Mouse (Mus musculus) embryo, embryonic 11 days (tissue): ENCODE data around the gene Pm20d2.

Experiments used
- DNase-seq: peaks from one replicate; pipeline ENCODE4 v3.0.0-alpha.2; 2015

The Pm20d2 gene

DNA sequence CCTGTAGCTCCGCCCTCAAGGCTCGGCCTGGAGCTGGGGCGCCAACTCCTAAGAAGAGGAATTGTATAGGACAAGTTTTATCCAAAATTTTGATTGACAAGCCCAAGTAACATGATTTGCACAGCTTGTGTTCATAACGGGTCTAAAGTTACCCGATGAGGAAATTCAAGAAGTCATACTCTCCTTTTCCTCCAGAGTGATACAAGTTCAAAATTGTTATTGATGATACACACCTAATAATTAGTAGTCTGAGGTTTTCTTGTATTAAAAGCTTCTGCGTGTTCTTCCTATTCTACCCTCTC, at the start of gene Pm20d2:
Gene Pm20d2, minus strand, starts transcription at position 3 of the 302 bp plus-strand sequence.
- no peak for DNase-seq

- DNase-seq: no peak
Observed at GRCm38 (mm10) chr4:33230881-33231280, 41.3 kb upstream of the Pm20d2 start.

GRCm38 (mm10) chr4:33229639-33230038, 40.1 kb upstream of the Pm20d2 start:
- no peak for DNase-seq

DNA sequence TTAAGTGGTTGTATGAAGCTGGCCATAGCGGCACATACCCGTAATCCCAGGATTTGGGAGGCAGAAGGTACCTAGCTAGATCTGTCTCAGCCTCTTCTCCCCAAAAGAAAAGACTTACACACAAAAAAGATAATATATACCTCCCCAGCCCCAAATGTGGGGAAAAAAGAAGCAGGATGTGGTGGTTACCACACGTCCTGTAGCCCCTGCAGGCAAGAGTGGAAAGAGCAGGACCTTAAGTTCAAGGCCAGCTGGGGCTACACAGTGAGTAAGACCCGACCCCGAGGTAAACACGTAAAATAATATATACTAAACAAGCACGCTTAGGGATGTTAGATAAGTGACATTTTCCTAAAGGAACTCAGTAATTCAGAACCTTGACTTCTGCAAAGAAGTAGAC, 37.6 kb upstream of the Pm20d2 start:
- no peak for DNase-seq

DNA sequence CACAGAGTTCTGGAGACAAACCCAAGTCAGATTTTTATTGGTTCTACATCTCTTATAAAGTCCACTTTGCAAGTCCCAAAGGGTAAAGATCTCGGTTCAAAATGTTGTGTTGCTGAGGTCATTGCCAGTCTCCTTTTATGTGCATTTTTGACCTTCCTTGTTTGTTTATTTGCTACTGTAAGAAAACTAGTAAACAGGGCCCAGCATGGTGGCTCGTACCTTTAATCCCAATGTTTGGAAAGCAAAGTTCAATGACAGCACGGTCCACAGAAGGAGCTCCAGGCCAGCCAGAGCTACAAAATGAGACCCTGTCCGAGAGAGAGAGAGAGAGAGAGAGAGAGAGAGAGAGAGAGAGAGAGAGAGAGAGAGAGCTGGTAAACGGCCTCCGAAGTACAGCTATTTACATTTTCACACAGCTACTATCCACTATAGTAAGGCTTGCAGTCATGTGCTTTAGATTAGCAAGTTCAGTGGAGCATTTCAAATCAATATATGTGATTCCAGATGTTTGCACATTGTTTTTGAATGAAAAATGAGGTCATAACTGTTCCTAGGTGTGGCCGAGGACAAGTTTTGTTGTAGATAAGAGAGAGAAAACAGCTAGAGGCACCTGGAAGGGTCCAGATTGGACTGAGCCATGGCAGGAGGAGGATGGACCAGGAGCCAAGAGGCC, 34.6 kb upstream of the Pm20d2 start:
- DNase-seq: no peak

- no peak for DNase-seq
Observed at GRCm38 (mm10) chr4:33221847-33222246, 32.3 kb upstream of the Pm20d2 start.

DNA sequence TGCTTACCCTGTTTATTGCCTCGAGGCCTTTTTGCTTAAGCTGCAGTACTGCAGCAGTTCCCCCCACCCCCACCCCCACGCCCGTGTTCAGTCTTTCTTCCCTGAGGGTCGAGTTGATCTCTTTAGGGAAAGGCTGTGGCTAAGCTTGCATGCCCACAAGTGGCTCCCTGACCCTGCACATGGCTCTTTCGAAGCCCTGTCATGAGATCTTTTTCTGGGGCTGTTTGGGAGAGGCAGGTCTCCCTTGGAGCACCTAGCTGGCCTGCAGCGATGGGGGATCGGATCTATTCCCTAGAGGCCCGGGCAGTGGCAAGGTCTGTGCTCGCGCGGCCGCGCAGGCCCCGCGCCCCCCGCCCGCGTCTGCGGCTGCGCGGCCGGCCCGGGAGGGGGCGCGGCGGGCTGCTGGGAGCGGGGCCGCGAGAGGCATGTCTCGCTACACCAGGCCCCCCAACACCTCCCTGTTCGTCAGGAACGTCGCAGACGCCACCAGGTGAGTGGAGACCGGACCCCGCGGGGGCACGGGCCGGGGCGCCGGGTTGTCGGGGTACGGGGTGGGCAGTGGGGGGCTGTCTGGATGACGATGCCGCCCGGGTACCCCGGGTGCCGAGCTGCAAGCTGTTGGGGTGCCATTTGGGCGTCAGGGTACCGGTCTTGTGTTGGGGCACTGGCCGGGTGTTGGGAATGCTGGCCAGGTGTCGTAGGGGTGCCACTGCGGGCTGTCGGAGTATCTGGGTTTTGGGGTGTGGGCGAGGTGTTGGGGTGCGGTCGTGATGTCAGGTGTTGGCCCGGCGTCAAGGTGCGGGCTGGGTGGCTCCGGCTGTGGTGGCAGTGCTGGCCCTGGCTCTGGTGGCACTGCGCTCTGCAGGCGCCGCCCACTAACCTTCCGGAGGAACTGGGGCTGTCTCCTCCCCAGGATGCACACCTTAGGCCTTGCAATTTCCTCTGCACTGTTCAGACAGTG, 19.6 kb upstream of the Pm20d2 start, which contains the start of gene Srsf12:
Gene Srsf12, plus strand, starts transcription at position 111 of the 961 bp plus-strand sequence.
- DNase-seq: peak; percentile 72

- no peak for DNase-seq
Observed at GRCm38 (mm10) chr4:33207551-33207950, 18.0 kb upstream of the Pm20d2 start.

DNA sequence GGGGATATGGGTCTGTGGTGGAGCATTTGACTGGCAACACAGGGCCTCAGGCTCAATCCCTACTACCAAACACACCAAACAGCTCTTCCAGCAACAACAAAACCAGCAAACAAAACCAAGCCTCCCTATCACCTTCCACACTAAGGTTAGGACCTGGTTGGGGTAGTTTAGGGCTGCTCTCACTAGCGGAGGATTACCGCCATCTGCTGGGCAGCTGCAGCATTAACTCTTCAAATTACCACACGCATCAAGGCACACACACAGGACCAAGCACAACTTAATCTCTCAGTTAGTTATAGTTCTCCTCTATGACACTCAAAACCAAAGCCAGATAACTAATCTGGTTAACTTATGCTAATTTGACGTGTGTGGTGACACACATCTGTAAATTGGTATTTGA, 15.1 kb upstream of the Pm20d2 start:
- peak; percentile 69 for DNase-seq

GRCm38 (mm10) chr4:33198117-33198516, 8.6 kb upstream of the Pm20d2 start:
- DNase-seq: no peak

DNA sequence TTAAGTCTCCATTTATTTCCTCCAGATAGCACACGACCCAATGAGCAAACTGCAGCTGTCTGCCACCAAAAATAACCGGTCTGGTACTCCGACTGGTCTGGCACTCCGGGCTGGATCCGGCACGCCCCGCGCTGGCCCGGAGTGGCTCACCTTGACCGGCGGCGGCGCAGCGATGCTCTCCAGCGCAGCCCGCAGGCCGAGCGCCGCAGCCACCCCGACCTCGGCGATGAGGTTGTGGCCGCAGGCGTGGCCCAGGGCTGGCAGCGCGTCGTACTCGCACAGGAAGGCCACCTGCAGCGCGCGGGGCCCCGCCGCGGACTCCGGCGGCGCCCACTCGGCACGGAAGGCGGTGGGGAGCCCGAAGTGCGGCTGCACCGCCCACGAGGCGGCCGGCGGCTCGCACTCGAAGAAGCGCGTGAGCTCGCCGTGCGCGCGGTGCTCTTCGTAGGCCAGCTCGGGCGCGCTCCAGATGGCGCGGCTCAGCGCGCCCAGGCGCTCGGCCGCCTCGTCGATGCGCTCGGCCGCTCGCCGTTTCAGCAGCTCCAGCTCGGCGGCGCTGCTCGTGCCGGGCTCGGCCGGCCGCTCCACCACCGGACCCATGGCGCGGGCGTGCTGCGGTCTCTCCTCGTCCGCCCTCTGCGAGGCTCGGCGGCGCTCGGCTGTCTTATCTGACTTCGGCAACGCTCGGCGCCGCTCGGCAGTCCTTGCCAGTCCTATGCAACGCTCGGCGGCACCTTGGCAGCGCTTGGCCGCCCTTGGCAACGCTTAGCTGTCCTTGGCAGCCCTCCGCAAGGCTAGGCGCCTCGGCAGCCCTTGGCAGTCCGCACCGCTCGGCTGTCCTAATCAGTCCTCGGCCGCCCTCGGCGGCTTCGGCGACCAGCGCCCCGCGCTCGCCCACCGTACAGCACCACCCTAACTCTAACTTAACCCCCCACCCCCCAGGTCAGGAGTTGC, 479 bp downstream of the Pm20d2 start:
- peak; percentile 91 for DNase-seq

- peak; percentile 61 for DNase-seq
Observed at GRCm38 (mm10) chr4:33188164-33188563, 1.4 kb downstream of the Pm20d2 start.

GRCm38 (mm10) chr4:33183477-33183876, 6.1 kb downstream of the Pm20d2 start:
- no peak for DNase-seq

DNA sequence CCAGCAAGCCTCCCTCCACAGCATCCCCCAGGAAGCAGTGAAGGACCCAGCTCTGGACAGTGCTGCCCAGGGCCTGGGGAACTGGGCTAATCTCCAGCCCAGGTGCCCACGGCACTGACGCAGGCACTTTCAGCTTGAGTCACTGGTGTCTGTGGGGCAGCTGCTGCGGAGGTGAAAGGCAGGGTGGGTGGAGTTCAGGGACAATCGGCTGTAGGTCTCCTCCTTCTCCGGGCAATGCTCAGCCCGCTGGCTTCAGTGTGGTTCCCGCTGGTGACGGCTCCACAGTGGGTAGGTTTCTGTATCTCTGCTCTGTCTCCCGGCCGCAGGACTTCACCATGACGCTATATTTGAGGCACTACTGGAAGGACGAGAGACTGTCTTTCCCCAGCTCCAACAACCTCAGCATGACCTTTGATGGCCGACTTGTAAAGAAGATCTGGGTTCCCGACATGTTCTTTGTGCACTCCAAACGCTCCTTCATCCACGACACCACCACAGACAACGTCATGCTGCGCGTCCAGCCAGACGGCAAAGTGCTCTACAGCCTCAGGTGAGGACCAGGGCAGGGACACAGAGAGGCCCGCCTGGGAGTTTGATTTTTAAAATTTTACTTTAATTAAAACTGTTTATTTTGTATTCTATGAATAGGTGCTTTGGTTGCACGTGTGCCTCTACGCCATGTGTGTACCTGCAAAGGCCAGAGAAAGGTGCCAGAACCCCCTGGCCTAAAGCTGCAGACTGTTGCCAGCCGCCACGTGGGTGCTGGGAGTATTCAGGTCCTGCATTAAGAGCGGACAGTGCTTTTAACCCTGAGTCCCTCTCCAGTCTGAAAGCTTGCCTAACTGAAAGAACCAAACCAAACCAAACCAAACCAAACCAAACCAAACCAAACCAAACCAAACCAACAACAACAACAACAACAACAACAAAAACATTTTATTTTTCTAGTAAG, 37.2 kb downstream of the Pm20d2 start:
- DNase-seq: no peak

- no peak for DNase-seq
Observed at GRCm38 (mm10) chr4:33149150-33149549, 40.4 kb downstream of the Pm20d2 start.

- DNase-seq: peak; percentile 63
Observed at GRCm38 (mm10) chr4:33147825-33148224, 41.7 kb downstream of the Pm20d2 start.

DNA sequence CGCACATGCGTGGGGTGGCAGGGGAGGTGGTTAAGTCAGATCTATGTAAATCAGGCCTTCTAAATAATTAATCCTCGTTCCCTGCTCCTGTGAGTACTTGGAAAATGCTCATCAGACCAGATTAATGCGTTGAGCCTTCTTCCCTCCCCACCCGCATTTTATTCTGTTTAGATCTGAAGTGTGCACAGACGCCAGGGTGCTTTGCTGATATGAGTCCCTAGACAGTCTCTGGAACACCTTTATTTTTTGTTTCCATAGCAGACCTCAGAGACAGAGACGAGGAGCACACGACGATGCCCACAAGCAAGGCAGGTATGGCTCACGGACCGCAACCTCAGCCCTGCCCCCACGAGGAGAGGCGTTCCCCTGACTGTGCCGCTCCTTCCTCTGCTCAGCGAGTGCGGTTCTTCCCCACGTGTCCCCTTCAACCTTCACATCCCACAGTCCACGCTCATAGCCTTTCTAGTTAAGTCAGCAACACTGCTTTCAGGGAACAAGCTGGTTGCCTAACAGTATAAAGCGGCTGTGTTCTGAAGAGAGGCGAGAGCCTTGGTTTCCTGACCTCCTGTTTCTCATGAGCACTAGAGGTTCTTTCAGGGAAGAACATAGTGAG, 42.8 kb downstream of the Pm20d2 start:
- DNase-seq: no peak

- DNase-seq: no peak
Observed at GRCm38 (mm10) chr4:33132221-33132620, 57.3 kb downstream of the Pm20d2 start, which contains the start of gene Gabrr1. Gene Gabrr1, plus strand, starts transcription at chr4:33132521.

DNA sequence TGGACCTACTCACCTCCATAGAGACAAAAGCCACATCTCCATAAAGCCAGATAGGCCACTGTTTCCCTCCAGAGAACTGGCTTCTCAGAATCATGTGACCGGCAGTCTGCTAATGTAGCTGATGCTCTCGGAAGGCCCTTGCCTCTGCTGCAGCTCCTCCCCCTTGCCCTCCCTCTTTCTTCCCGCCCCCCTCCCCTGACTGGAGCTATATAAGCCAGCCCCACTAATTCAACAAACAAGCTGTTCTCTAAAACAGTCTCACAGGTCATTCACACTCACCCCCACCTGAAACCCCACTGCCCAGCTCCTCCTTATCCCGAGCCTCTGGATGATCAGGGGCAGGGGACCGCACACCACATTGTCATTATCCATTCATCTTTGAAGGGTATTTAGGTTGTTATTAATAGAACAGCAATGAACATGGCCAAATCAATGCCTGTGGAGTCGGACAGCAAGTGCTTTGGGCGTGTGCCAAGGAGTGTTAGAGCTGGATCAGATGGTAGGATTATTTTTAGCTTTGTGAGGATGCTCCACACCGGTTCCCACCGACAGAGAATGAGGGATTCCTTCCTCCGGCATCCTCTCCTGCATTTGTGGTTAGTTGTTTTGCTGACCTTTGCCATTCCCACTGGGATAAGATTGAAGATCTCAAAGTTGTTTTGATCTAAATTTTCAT, 64.0 kb downstream of the Pm20d2 start:
- no peak for DNase-seq

DNA sequence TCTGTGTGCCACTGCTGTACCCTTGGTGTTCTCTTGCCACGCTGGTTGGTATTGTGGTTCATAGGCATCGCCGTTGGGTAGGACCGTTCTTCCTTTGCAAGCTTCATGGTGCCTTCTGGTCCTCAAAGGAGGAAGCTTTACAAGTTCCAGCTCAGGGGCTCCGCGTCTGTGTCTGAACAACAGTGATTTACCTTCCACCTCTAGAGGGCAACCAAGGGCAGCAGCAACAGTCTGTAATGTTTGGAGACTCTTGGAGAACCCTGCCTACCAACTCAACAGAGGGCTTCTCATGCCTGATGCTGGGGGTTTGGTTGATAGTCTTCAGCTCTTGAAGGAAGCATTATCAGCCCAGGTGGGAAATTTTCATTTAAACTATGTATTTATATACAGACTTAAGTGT, 65.0 kb downstream of the Pm20d2 start:
- peak; percentile 46 for DNase-seq
